Mouse (Mus musculus) ES-E14 (cell line): Measurements from ENCODE around the gene Ccdc157. TPM values are rescaled to one million over a fixed set of nuclear protein-coding genes. Genes with fewer than 3 reads are reported as not detected.
"Not testable (repeated sequence)": the region's sequence is repeated elsewhere in the genome, so short reads cannot be mapped to it uniquely, and the experiment has no call there.

Experiments used
- DNase-seq: peaks from one replicate; pipeline ENCODE4 v3.0.0-alpha.2; 2013; ENCODE audit warnings: low read depth, low spot score
- H3K27ac ChIP-seq: 2 replicates; pipeline ENCODE4 v1.5.1; 2012; ENCODE audit warnings: low read depth, mild to moderate bottlenecking, low read length, moderate library complexity, mixed read lengths; ENCODE audit not compliant: poor library complexity, insufficient read depth, severe bottlenecking
- H3K36me3 ChIP-seq: 2 replicates; pipeline ENCODE4 v1.6.1; 2012; ENCODE audit warnings: mild to moderate bottlenecking, low read length, moderate library complexity, mixed read lengths; ENCODE audit not compliant: control insufficient read depth, poor library complexity, insufficient read depth, severe bottlenecking
- H3K4me1 ChIP-seq, 2 experiments: fragments of 150-350 bp in 1 of 2; sonication (generic) in 1 of 2; 2 replicates each; pipeline ENCODE4 v1.6.1; 2012; ENCODE audit warnings: low read length in 2 of 2, mild to moderate bottlenecking in 1 of 2, mixed read lengths in 1 of 2; ENCODE audit not compliant: control insufficient read depth in 2 of 2, insufficient read depth in 2 of 2, poor library complexity in 1 of 2
- H3K4me3 ChIP-seq, 2 experiments: fragments of 150-350 bp in 1 of 2; sonication (generic) in 1 of 2; 2 replicates each; pipeline ENCODE4 v1.5.1; 2012; ENCODE audit warnings: low read length in 2 of 2, low read depth in 1 of 2, mild to moderate bottlenecking in 1 of 2, mixed read lengths in 1 of 2; ENCODE audit not compliant: insufficient read depth in 1 of 2, poor library complexity in 1 of 2, severe bottlenecking in 1 of 2
- H3K9ac ChIP-seq: 2 replicates; pipeline ENCODE4 v1.6.1; 2012; ENCODE audit warnings: low read depth, mild to moderate bottlenecking, low read length, mixed read lengths; ENCODE audit not compliant: poor library complexity, insufficient read depth, severe bottlenecking
- H3K9me3 ChIP-seq: fragments of 150-350 bp; sonication (generic); 2 replicates; pipeline ENCODE4 v1.6.1; 2012; ENCODE audit warnings: low read depth, mild to moderate bottlenecking, low read length; ENCODE audit not compliant: control insufficient read depth, insufficient read depth
- CHD2 ChIP-seq: IDR thresholded peaks from 2 replicates; pipeline ENCODE4 v1.6.1; 2014; ENCODE audit warnings: mild to moderate bottlenecking, low read depth, low read length, inconsistent platforms
- HCFC1 ChIP-seq: IDR thresholded peaks from 2 replicates; pipeline ENCODE4 v1.6.1; 2012; ENCODE audit warnings: low read length, inconsistent platforms, borderline replicate concordance; ENCODE audit not compliant: insufficient read depth
- MAFK ChIP-seq: IDR thresholded peaks from 2 replicates; pipeline ENCODE4 v1.6.1; 2014; ENCODE audit warnings: mild to moderate bottlenecking, low read depth, low read length, inconsistent platforms; ENCODE audit not compliant: insufficient read depth
- ZC3H11A ChIP-seq: IDR thresholded peaks from 2 replicates; pipeline ENCODE4 v1.6.1; 2012; ENCODE audit warnings: low read depth, mild to moderate bottlenecking, inconsistent platforms, low read length, borderline replicate concordance
- ZNF384 ChIP-seq: IDR thresholded peaks from 2 replicates; pipeline ENCODE4 v1.6.1; 2012; ENCODE audit warnings: low read depth, low read length, inconsistent platforms
- in situ Hi-C, 2 experiments: fragments of 600-800 bp; cut with MboI; formaldehyde crosslinking; loops; one replicate each; pipeline ENCODE4 v1.15.1; 2025; ENCODE audit warnings: low sequenced_read_pairs in 2 of 2, inconsistent platforms in 1 of 2; ENCODE audit not compliant: unreplicated experiment in 2 of 2
- total RNA-seq: library from RNA; depleted of rRNA; stranded (reverse); fragments of 300-350 nt; gene quantifications from 2 replicates; pipeline ENCODE4 v1.2.3, GENCODE M21; 2012

The Ccdc157 gene
- total RNA-seq, 1 experiment, result 4.3 TPM

GRCm38 (mm10) chr11:4118081-4118921 is 41.8 kb downstream of the Ccdc157 start:
- Histone ChIP-seq H3K27ac (no peak overlapping the region), H3K4me3 (peak overlapping the region; percentile 60 to 81), H3K9me3 (no peaks in the 10 kb centered on the region), H3K9ac (peak overlapping the region; percentile 63), H3K4me1 (peaks cover 2 to 13% of the 10 kb centered on the region in 2 experiments; a peak in 2 of 4 replicates), H3K36me3 (no peaks in the 10 kb centered on the region)
- DNase-seq, result peak; percentile 68
- in situ Hi-C loops, result no loop called here
- TF ChIP-seq ZC3H11A, result no peak
- TF ChIP-seq CHD2, result no peak
- TF ChIP-seq ZNF384, result no peak
- no peak for TF ChIP-seq MAFK
- no peak for TF ChIP-seq HCFC1

- no peak for DNase-seq
- Histone ChIP-seq H3K9ac (no peak overlapping the region), H3K4me3 (no peak overlapping the region; a peak in 1 of 4 replicates)
Measured at GRCm38 (mm10) chr11:4117372-4118071, 42.6 kb downstream of the Ccdc157 start.

GRCm38 (mm10) chr11:4116458-4117141 is 43.5 kb downstream of the Ccdc157 start:
- DNase-seq, result no peak
- Histone ChIP-seq H3K36me3 (no peaks in the 10 kb centered on the region), H3K4me1 (peaks cover 0 to 4% of the 10 kb centered on the region in 2 experiments; a peak in 1 of 4 replicates), H3K9ac (no peak overlapping the region), H3K4me3 (no peak overlapping the region), H3K27ac (no peak overlapping the region), H3K9me3 (no peaks in the 10 kb centered on the region)
- in situ Hi-C loops, result no loop called here
- no peak for TF ChIP-seq ZC3H11A

More at GRCm38 (mm10) chr11:4117372-4118071, 42.6 kb downstream of the Ccdc157 start:
- H3K4me1 ChIP-seq, result peaks cover 0 to 9% of the 10 kb centered on the region in 2 experiments; a peak in 1 of 4 replicates
- TF ChIP-seq HCFC1 (no peak), ZC3H11A (no peak), MAFK (no peak), ZNF384 (no peak), CHD2 (no peak)
- no peak overlapping the region for H3K27ac ChIP-seq
- in situ Hi-C loops, result no loop called here
- H3K9me3 ChIP-seq, result no peaks in the 10 kb centered on the region
- H3K36me3 ChIP-seq, result no peaks in the 10 kb centered on the region

- no peak overlapping the region for H3K9ac ChIP-seq
- no peak for TF ChIP-seq CHD2
- TF ChIP-seq ZNF384, result no peak
- TF ChIP-seq MAFK, result no peak
- TF ChIP-seq ZC3H11A, result no peak
- no peak for TF ChIP-seq HCFC1
- in situ Hi-C loops, result no loop called here
- H3K4me3 ChIP-seq, result no peak overlapping the region
- DNase-seq, result no peak
- peaks cover 0 to 3% of the 10 kb centered on the region in 2 experiments; a peak in 1 of 4 replicates for H3K4me1 ChIP-seq
- H3K36me3 ChIP-seq, result no peaks in the 10 kb centered on the region; the same call in 1 of the 2 replicates
- no peak overlapping the region for H3K27ac ChIP-seq
- no peaks in the 10 kb centered on the region for H3K9me3 ChIP-seq
Measured at GRCm38 (mm10) chr11:4115407-4115806, 44.7 kb downstream of the Ccdc157 start.

GRCm38 (mm10) chr11:4114541-4114940 is 45.6 kb downstream of the Ccdc157 start:
- in situ Hi-C loops, DNase-seq, H3K4me1 ChIP-seq, H3K4me3 ChIP-seq, H3K36me3 ChIP-seq, H3K9me3 ChIP-seq, H3K27ac ChIP-seq, H3K9ac ChIP-seq: not testable (repeated sequence)
